Mouse (Mus musculus): ENCODE data around the gene Gdi1.
"Not testable (repeated sequence)": the region's sequence is repeated elsewhere in the genome, so short reads cannot be mapped to it uniquely, and the experiment has no call there.

The Gdi1 gene

DNA sequence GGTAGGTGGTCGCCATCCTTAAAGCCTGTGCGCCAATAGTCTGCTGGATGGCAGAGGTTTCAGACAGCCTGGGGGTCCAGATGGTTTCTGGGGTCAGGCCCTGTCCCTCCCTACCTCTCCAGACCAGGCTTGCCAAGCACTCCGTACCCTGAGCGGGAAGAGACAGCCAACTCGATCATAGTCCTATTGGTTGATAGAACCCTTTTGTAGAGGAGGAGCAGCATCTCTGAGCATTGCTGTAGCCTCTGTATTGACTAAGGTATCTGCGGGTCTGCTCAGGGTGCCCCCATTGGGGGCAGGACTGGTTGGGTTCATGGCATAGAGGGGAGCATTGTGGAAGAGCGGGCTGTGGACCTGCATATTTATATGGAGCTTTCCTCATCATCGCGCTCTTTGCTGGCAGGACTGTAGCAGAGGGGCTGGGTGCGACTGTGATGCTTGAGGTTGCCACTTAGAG lies 24.4 kb downstream of the Gdi1 start:
- no peak for DNase-seq (ENCODE audit: low spot score)

DNA sequence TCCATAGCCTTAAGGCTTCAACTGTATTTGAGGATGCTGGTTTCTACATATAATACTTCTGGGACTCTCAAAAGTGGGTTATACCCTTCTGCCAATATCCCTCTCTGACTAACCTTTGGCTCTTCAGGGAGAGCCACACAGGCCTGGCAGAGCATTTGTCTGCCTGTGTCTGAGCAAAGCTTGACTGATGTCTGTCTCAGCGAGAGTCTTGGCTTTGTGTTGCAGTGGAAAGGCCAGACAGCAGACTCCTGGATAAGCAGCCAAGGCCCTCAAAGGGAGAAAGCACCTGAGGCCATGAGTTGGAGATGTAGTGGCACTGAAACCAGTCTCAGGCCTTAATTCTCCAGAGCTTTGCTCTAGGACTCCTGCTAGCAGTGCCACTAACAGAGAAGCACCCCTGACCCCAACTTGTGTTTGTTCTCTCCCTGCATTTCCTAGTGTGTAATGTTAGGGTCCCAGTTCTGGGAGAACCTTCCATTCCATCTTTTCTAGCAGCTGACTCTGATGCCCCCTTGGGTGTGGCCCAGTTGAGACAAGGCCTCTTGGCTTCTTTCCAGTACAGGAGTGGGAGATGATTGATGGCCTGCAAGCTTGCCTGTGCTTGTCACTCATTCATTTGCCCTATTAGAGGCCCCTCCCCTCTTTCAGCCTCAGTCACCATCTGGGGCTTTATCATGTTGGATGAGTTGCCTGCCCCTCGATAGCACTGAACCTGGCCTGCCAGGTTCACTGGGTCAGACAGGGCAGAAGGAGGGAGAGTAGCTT lies 25.6 kb downstream of the Gdi1 start:
- no peak for DNase-seq (ENCODE audit: low spot score)

DNA sequence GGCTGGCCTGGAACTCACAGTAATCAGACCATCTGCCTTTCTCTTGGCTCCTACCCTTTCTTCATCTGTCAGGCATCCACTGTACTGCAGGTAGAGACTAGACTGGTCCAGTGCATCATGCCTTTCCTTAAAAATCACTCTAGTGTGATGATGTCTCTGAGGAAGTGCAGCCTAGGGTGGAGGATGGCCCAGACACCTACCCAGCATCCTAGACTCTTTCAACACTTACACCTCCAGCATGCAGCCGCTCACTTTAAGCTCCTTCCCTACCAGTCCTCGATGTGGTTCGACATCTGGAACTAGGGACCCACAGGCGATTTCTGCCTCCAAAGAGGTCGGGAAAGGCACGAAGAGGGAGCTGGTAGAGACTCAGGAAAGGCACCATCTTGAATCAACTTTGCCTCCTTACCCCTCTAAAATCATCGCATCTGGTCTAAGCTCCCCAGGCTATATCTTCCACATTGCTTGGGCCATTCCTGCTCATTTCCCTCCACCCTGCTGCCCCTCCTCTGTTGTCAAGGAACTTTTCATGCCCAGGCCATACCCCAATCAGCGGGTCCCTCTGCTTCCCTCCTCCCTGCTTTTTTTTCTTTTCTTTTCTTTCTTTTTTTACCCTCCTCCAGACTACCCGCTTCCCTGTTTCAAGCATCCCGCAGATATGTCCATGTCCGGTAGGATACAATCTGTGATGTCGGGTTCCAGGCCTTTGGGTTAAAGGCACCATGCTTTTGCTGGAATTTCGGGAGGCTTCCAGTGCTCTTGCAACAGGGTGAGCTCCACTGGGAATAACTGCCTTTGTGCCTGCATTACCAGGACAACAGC lies 48.1 kb downstream of the Gdi1 start:
- DNase-seq (ENCODE audit: low spot score) = no peak

DNA sequence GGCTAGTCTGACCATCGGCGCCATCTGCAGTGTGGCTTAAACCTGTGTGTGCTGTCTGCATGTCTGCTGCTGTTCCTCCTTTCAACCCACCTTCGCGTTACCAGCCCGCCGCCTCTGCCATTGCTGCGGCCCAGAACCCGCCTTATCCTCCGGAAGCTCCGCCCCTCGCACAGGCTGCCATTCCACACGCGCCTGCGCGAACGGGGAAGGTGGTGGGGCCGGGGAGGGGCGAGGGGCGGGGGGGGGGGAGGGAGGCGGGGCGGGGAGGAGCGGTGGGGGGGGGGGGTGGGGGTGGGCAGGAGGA lies 48.6 kb downstream of the Gdi1 start, which contains the start of gene Lage3:
Gene Lage3, minus strand, starts transcription at position 152 of the 304 bp plus-strand sequence.
- peak; percentile 56 for DNase-seq (ENCODE audit: low spot score)

DNA sequence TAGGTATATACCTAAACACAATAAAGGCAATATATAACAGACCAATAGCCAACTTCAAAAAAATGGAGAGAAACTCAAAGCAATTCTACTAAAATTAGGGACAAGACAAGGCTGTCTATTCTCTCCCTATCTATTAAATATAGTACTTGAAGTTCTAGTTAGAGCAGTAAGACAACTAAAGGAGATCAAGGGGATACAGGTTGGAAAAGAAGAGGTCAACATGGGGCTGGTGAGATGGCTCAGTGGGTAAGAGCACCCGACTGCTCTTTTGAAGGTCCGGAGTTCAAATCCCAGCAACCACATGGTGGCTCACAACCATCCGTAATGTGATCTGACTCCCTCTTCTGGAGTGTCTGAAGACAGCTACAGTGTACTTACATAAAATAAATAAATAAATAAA lies 52.3 kb downstream of the Gdi1 start:
- not testable (repeated sequence) for DNase-seq (ENCODE audit: low spot score)

DNA sequence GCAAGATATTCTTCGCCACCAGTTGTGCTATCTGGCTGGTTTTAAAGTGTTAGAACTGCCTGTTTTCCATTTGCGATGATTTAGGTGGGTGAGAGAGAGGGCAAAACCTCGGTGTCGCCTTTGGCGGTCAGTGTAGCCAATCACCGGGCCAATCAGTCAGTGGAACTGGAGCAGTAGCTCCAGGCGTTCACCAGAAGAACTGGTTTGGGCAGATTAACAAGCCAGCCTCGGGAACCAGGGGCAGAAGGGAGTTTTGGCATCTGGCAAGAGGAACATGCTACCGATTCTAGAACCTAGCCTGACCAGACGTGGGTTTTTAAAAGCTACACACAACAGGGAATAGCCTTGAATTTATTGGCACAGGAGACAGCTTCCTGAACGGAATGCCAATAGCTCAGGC lies 54.4 kb downstream of the Gdi1 start:
- DNase-seq (ENCODE audit: low spot score) = no peak

Measured in c-Kit-positive CD71-positive TER-119-positive erythroid progenitor cells, embryonic 14.5 days (primary cell).